Mouse (Mus musculus) embryonic fibroblast, embryonic 13.5 days (primary cell): ENCODE data around the gene Ccr5.

Experiments
- CTCF ChIP-seq: IDR thresholded peaks from 2 replicates; pipeline ENCODE4 v1.5.1; 2011; ENCODE audit warnings: mild to moderate bottlenecking, control low read depth, low read length, moderate library complexity, borderline replicate concordance; ENCODE audit not compliant: insufficient read depth
- POLR2A ChIP-seq: IDR thresholded peaks from 2 replicates; pipeline ENCODE4 v1.6.1; 2011; ENCODE audit warnings: low read depth, mild to moderate bottlenecking, control low read depth, low read length, moderate library complexity

DNA sequence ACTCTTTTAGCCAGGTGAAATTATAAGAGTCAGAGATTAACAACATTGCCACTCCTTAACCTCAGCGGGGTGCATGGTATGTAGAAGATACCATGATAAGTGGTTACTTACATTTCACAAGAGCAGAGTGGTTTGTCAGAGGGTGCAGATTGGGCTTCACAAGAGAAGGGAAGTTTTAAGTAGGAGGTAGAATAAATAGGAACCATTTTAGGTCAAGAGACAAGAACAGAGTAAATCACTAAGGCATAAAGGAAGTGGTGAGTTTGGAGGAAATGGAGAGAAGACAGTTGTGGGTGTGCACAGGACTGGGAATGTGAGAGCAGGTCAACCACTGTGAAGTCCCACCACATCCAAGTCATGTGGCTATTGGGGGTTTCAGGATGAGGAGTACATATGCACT, 18.1 kb upstream of the Ccr5 start:
- TF ChIP-seq CTCF: no peak
- no peak for TF ChIP-seq POLR2A
